Mouse (Mus musculus): Measurements from ENCODE around the gene Ccdc91. TPM values are rescaled to one million over a fixed set of nuclear protein-coding genes. Genes with fewer than 3 reads are reported as not detected.

Ccdc91 gene
- total and polyA plus RNA-seq, 2 experiments from 2014 or later, result 36.5 to 40.3 TPM

DNA sequence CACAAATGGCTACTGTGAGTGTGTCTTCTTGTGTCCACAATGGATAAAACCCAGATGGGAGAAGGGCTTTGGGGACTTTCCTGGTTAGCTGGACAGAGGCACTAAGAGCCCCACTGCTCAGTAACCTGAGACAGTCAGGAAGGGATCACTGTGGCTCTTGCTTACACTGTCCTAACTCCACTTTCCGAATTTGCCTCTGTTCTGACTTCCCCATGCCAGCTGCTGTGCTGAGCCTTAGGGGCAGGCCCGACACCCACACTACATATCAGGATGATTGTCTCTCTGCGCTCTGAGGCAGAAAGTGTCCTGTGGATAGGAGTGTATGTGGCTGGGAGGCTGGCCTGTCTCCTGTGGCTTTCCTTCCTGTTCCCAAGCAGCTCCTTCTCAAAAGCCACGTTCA, 97.5 kb downstream of the Ccdc91 start:
- H3K4me1 ChIP-seq (ENCODE audit: insufficient read depth, low read length), result 0 out of 2 replicates have a peak, but pooled peaks cover 2% of the 10 kb centered on the region
- DNase-seq (ENCODE audit: low spot score) (no peak), ATAC-seq (ENCODE audit: low FRiP score) (no peak)
- WGBS, result 67% methylated on average over 4 of the region's 4 CpGs
- no peaks in the 10 kb centered on the region for H3K9me3 ChIP-seq (ENCODE audit: low read length)
- H3K4me2 ChIP-seq (ENCODE audit: low read depth, low read length, poor library complexity, severe bottlenecking), result no peak overlapping the region
- no peak overlapping the region for H3K4me3 ChIP-seq (ENCODE audit: low read depth, low read length)
- TF ChIP-seq CTCF (IDR thresholded peaks at IDR 0.05), result no peak
- no peaks in the 10 kb centered on the region for H3K27me3 ChIP-seq (ENCODE audit: insufficient read depth, low read length)
- no peak overlapping the region for H3K9ac ChIP-seq (replicated peaks; ENCODE audit: low read length, poor library complexity, severe bottlenecking)
- H3K36me3 ChIP-seq (ENCODE audit: insufficient read depth, low read length), result no peaks in the 10 kb centered on the region
- H3K27ac ChIP-seq (ENCODE audit: low read depth, low read length), result no peak overlapping the region

DNA sequence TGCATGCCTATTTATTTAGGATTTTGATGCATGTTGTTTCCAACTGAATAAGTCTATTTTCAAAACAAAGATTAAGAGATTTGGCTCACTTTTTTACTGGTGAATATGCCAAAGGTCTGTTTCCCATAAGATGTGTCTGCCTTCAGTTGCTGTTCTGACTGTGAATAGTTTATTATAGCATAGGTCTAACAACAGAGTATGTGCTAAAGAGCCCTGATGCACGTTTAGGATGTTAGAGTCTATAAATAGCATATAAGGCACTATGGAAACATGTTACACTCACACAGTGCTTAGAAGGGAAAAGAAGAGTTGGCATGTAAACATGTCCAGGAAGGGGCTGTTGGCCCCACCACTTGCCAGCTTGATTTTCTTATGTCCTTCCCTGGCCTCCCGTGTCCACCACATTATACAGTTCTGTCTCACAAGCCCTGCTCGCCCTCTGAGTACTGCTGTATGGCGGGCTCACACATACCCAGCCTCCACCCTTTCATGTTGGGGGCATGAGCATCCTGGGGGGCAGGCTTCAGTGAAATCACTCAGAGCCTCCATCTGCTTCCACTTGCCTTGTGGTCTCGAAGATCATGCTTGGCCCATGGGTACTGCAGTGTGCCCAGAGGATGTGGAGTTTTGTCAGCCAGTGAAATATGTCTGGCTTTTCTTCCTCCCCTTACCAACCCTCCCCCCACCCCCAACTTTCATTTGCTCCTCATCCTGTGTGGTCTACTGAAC, 99.0 kb downstream of the Ccdc91 start:
- Histone ChIP-seq H3K27me3 (ENCODE audit: insufficient read depth, low read length) (no peaks in the 10 kb centered on the region), H3K9ac (replicated peaks; ENCODE audit: low read length, poor library complexity, severe bottlenecking) (no peak overlapping the region), H3K9me3 (ENCODE audit: low read length) (no peaks in the 10 kb centered on the region), H3K4me1 (ENCODE audit: insufficient read depth, low read length) (0 out of 2 replicates have a peak, but pooled peaks cover 2% of the 10 kb centered on the region), H3K4me2 (ENCODE audit: low read depth, low read length, poor library complexity, severe bottlenecking) (no peak overlapping the region), H3K4me3 (ENCODE audit: low read depth, low read length) (no peak overlapping the region), H3K36me3 (ENCODE audit: insufficient read depth, low read length) (no peaks in the 10 kb centered on the region), H3K27ac (ENCODE audit: low read depth, low read length) (no peak overlapping the region)
- no peak for TF ChIP-seq CTCF (IDR thresholded peaks at IDR 0.05)
- 63% methylated on average over 5 of the region's 5 CpGs for WGBS
- DNase-seq (ENCODE audit: low spot score) (peak; percentile 18), ATAC-seq (ENCODE audit: low FRiP score) (peak; percentile 47; the same call in 1 of the 2 replicates)

GRCm38 (mm10) chr6:147575183-147575784, 99.7 kb downstream of the Ccdc91 start:
- WGBS, result 57% methylated on average over 11 of the region's 11 CpGs
- H3K4me2 ChIP-seq (ENCODE audit: low read depth, low read length, poor library complexity, severe bottlenecking), result no peak overlapping the region
- H3K4me1 ChIP-seq (ENCODE audit: insufficient read depth, low read length), result 0 out of 2 replicates have a peak, but pooled peaks cover 2% of the 10 kb centered on the region
- peak; percentile 27 for DNase-seq (ENCODE audit: low spot score)
- no peak overlapping the region for H3K27ac ChIP-seq (ENCODE audit: low read depth, low read length)
- ATAC-seq (ENCODE audit: low FRiP score), result no peak
- H3K9ac ChIP-seq (replicated peaks; ENCODE audit: low read length, poor library complexity, severe bottlenecking), result no peak overlapping the region
- no peaks in the 10 kb centered on the region for H3K27me3 ChIP-seq (ENCODE audit: insufficient read depth, low read length)
- no peak for TF ChIP-seq CTCF (IDR thresholded peaks at IDR 0.05)
- no peaks in the 10 kb centered on the region for H3K36me3 ChIP-seq (ENCODE audit: insufficient read depth, low read length)
- H3K4me3 ChIP-seq (ENCODE audit: low read depth, low read length), result no peak overlapping the region
- H3K9me3 ChIP-seq (ENCODE audit: low read length), result no peaks in the 10 kb centered on the region

DNA sequence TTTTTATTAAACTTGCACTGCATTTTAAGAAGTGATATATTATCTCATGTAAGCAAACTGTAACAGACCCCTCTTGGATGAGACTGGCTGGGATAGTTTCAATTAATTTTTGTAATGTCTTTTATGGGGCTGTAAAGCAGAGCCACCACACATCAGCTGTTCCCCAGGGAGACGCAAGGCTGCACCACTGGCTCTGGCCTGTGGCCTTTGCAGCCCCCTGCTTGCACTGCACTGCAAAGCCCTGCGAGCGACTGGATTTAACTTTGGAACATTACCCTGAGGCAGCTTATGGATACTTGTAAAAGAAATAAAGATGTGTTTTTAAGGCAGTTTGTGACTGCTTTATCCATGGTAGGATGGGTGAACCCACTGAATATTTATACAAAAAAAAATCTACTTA, 112.0 kb downstream of the Ccdc91 start:
- Histone ChIP-seq H3K27me3 (ENCODE audit: insufficient read depth, low read length) (no peaks in the 10 kb centered on the region), H3K36me3 (ENCODE audit: insufficient read depth, low read length) (no peaks in the 10 kb centered on the region), H3K27ac (ENCODE audit: low read depth, low read length) (no peak overlapping the region), H3K4me2 (ENCODE audit: low read depth, low read length, poor library complexity, severe bottlenecking) (no peak overlapping the region), H3K9ac (replicated peaks; ENCODE audit: low read length, poor library complexity, severe bottlenecking) (no peak overlapping the region), H3K4me3 (ENCODE audit: low read depth, low read length) (no peak overlapping the region), H3K4me1 (ENCODE audit: insufficient read depth, low read length) (no peaks in the 10 kb centered on the region), H3K9me3 (ENCODE audit: low read length) (no peaks in the 10 kb centered on the region)
- WGBS, result 44% methylated on average over 3 of the region's 3 CpGs
- TF ChIP-seq CTCF (IDR thresholded peaks at IDR 0.05), result no peak
- no peak for DNase-seq (ENCODE audit: low spot score)
- no peak for ATAC-seq (ENCODE audit: low FRiP score)

DNA sequence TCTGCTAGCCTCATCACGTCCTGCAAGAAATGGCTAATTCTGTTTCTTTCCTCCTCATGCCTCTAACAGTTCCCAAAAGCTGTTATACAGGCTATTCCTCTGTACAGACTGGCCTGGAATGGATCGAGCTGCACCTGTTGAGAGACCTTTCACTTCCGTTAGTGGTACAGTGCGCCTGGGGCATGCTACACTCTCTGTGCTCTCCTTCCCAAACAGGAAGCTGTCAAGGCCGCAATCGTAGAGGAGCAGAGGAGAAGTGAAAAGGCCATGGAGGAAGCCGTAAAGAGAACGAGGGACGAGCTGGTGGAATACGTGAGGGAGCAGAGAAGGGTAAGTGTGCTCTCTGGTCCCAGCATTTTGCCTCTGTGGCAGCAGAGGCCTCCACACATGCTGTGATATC, 131.0 kb downstream of the Ccdc91 start:
- H3K4me1 ChIP-seq (ENCODE audit: insufficient read depth, low read length), result no peaks in the 10 kb centered on the region
- H3K9ac ChIP-seq (replicated peaks; ENCODE audit: low read length, poor library complexity, severe bottlenecking), result no peak overlapping the region
- H3K36me3 ChIP-seq (ENCODE audit: insufficient read depth, low read length), result no peaks in the 10 kb centered on the region
- H3K4me3 ChIP-seq (ENCODE audit: low read depth, low read length), result no peak overlapping the region
- no peaks in the 10 kb centered on the region for H3K9me3 ChIP-seq (ENCODE audit: low read length)
- ATAC-seq (ENCODE audit: low FRiP score), result no peak
- no peak overlapping the region for H3K4me2 ChIP-seq (ENCODE audit: low read depth, low read length, poor library complexity, severe bottlenecking)
- 91% methylated on average over 10 of the region's 10 CpGs for WGBS
- no peak overlapping the region for H3K27ac ChIP-seq (ENCODE audit: low read depth, low read length)
- H3K27me3 ChIP-seq (ENCODE audit: insufficient read depth, low read length), result no peaks in the 10 kb centered on the region
- no peak for TF ChIP-seq CTCF (IDR thresholded peaks at IDR 0.05)
- DNase-seq (ENCODE audit: low spot score), result no peak

GRCm38 (mm10) chr6:147607613-147608012, 132.0 kb downstream of the Ccdc91 start:
- H3K4me2 ChIP-seq (ENCODE audit: low read depth, low read length, poor library complexity, severe bottlenecking), result no peak overlapping the region
- no peak overlapping the region for H3K27ac ChIP-seq (ENCODE audit: low read depth, low read length)
- H3K9me3 ChIP-seq (ENCODE audit: low read length), result no peaks in the 10 kb centered on the region
- no peaks in the 10 kb centered on the region for H3K27me3 ChIP-seq (ENCODE audit: insufficient read depth, low read length)
- H3K9ac ChIP-seq (replicated peaks; ENCODE audit: low read length, poor library complexity, severe bottlenecking), result no peak overlapping the region
- no peaks in the 10 kb centered on the region for H3K4me1 ChIP-seq (ENCODE audit: insufficient read depth, low read length)
- 44% methylated on average over 6 of the region's 6 CpGs for WGBS
- DNase-seq (ENCODE audit: low spot score), result no peak
- ATAC-seq (ENCODE audit: low FRiP score), result no peak
- no peaks in the 10 kb centered on the region for H3K36me3 ChIP-seq (ENCODE audit: insufficient read depth, low read length)
- no peak overlapping the region for H3K4me3 ChIP-seq (ENCODE audit: low read depth, low read length)
- no peak for TF ChIP-seq CTCF (IDR thresholded peaks at IDR 0.05)

Data from midbrain, postnatal 0 days (tissue).